Mouse (Mus musculus): ENCODE measurements around the gene Arntl. TPM values are rescaled to one million over a fixed set of nuclear protein-coding genes. Genes with fewer than 3 reads are reported as not detected.

The Arntl gene
- polyA plus RNA-seq, 1 experiment from 2014 or later: 13.4 TPM

DNA sequence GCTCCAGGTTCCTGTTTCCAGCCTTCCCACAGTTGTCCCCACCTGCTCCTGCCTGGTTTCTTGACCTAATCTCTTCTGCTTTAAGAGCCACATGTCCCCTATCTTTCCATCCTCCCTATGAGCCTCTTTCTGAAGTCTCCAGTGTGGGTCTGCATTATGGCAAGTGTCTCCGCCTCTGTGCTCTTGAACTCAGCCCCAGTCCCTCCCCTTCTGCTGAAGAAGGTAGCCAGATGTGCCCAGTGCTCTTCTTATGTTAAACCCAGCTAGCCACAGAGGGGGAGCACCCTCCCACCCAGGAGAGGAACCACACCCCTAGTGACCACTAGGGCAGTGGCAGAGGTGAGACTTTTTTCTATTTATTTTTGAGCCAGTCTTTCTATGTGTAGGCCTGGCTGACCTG is 56.7 kb downstream of the Arntl start:
- Histone ChIP-seq H3K9ac (replicated peaks; ENCODE audit: low read depth) (no peak overlapping the region), H3K4me1 (ENCODE audit: insufficient read depth, low read depth, low read length) (no peaks in the 10 kb centered on the region), H3K36me3 (ENCODE audit: insufficient read depth, low read length) (no peaks in the 10 kb centered on the region), H3K27ac (ENCODE audit: low read length) (no peak overlapping the region), H3K9me3 (ENCODE audit: low read length) (no peaks in the 10 kb centered on the region), H3K4me3 (ENCODE audit: low read depth, low read length) (no peak overlapping the region), H3K4me2 (replicated peaks; ENCODE audit: low read depth, low read length) (no peak overlapping the region), H3K27me3 (replicated peaks; ENCODE audit: insufficient read depth, low read length) (no peaks in the 10 kb centered on the region)
- ATAC-seq: no peak
- TF ChIP-seq EP300 (IDR thresholded peaks at IDR 0.05) (no peak), CTCF (IDR thresholded peaks at IDR 0.05) (no peak)
- WGBS: 87% methylated on average over 1 of the region's 1 CpGs
- no peak for DNase-seq (ENCODE audit: low spot score)

DNA sequence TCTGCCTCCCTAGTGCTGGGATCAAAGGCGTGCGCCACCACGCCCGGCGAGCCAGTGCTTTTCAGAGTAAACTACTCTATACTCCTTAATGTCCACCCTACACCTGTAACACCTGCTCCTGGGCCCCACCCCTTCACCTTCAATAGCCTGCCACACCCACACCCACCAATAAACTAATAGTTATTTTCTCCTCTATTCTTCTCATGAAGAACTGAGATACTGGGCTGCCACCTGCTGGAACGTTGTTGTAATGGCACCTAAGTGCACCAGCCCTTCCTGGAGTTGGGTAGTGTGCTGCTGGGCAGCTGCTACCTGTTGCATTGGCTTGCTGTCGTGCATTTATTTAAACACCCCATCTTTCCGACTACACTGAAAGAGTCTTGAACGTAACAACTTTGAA is 61.0 kb downstream of the Arntl start:
- H3K9me3 ChIP-seq (ENCODE audit: low read length): no peaks in the 10 kb centered on the region
- WGBS: 76% methylated on average over 9 of the region's 9 CpGs
- H3K4me1 ChIP-seq (ENCODE audit: insufficient read depth, low read depth, low read length): no peaks in the 10 kb centered on the region
- no peak overlapping the region for H3K4me2 ChIP-seq (replicated peaks; ENCODE audit: low read depth, low read length)
- no peak overlapping the region for H3K9ac ChIP-seq (replicated peaks; ENCODE audit: low read depth)
- ATAC-seq: peak; percentile 32
- no peaks in the 10 kb centered on the region for H3K27me3 ChIP-seq (replicated peaks; ENCODE audit: insufficient read depth, low read length)
- DNase-seq (ENCODE audit: low spot score): peak; percentile 58
- no peak overlapping the region for H3K4me3 ChIP-seq (ENCODE audit: low read depth, low read length)
- H3K36me3 ChIP-seq (ENCODE audit: insufficient read depth, low read length): no peaks in the 10 kb centered on the region
- H3K27ac ChIP-seq (ENCODE audit: low read length): no peak overlapping the region
- TF ChIP-seq CTCF (IDR thresholded peaks at IDR 0.05): peak; percentile 88
- TF ChIP-seq EP300 (IDR thresholded peaks at IDR 0.05): no peak

DNA sequence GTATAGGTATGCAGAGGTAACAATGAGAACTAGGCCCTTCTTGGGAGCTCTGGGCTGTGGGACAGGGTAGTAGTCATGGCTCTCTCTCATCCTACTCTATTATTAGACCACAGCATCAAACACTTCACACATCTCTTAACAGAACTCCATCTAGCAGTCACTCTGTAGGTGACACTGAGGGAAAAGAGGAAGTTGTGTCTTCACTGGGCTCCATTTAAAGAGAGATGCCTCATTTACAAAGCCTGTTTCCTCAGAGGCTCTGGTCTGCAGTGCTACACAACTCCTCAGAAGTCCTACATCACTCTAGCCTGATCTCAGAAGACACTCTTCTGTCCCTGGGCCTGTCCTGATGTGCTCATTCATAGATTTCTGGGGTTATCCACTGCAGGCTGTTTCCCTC is 61.8 kb downstream of the Arntl start:
- DNase-seq (ENCODE audit: low spot score) (no peak), ATAC-seq (no peak)
- H3K9me3 ChIP-seq (ENCODE audit: low read length): no peaks in the 10 kb centered on the region
- H3K36me3 ChIP-seq (ENCODE audit: insufficient read depth, low read length): no peaks in the 10 kb centered on the region
- no peaks in the 10 kb centered on the region for H3K27me3 ChIP-seq (replicated peaks; ENCODE audit: insufficient read depth, low read length)
- H3K9ac ChIP-seq (replicated peaks; ENCODE audit: low read depth): no peak overlapping the region
- TF ChIP-seq EP300 (IDR thresholded peaks at IDR 0.05) (no peak), CTCF (IDR thresholded peaks at IDR 0.05) (no peak)
- H3K4me3 ChIP-seq (ENCODE audit: low read depth, low read length): no peak overlapping the region
- H3K27ac ChIP-seq (ENCODE audit: low read length): no peak overlapping the region
- no peaks in the 10 kb centered on the region for H3K4me1 ChIP-seq (ENCODE audit: insufficient read depth, low read depth, low read length)
- no peak overlapping the region for H3K4me2 ChIP-seq (replicated peaks; ENCODE audit: low read depth, low read length)

DNA sequence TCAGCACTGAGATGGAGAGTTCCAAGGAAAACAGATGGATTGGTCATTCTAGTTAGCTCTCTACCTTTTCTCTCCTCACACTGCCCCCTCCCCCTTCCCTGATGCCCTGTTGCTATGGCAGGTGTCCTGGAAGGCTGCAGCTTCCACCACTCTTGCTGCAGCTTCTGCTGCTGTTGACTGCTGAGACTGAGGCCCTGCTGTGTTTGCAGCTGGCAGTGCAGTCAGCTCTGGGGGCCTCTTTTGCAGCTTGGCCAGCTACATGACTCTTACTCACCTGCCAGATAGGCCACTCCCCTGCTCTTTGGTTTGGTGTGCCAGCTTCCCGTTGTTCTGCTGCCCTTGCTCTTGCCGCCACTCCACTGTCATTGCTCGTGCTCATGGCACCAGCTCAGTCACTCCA is 62.7 kb downstream of the Arntl start:
- no peaks in the 10 kb centered on the region for H3K4me1 ChIP-seq (ENCODE audit: insufficient read depth, low read depth, low read length)
- DNase-seq (ENCODE audit: low spot score) (no peak), ATAC-seq (no peak)
- no peaks in the 10 kb centered on the region for H3K27me3 ChIP-seq (replicated peaks; ENCODE audit: insufficient read depth, low read length)
- TF ChIP-seq EP300 (IDR thresholded peaks at IDR 0.05) (no peak), CTCF (IDR thresholded peaks at IDR 0.05) (no peak)
- H3K36me3 ChIP-seq (ENCODE audit: insufficient read depth, low read length): no peaks in the 10 kb centered on the region
- WGBS: 46% methylated on average over 3 of the region's 3 CpGs
- no peak overlapping the region for H3K9ac ChIP-seq (replicated peaks; ENCODE audit: low read depth)
- H3K4me3 ChIP-seq (ENCODE audit: low read depth, low read length): no peak overlapping the region
- no peak overlapping the region for H3K27ac ChIP-seq (ENCODE audit: low read length)
- H3K9me3 ChIP-seq (ENCODE audit: low read length): no peaks in the 10 kb centered on the region
- no peak overlapping the region for H3K4me2 ChIP-seq (replicated peaks; ENCODE audit: low read depth, low read length)

DNA sequence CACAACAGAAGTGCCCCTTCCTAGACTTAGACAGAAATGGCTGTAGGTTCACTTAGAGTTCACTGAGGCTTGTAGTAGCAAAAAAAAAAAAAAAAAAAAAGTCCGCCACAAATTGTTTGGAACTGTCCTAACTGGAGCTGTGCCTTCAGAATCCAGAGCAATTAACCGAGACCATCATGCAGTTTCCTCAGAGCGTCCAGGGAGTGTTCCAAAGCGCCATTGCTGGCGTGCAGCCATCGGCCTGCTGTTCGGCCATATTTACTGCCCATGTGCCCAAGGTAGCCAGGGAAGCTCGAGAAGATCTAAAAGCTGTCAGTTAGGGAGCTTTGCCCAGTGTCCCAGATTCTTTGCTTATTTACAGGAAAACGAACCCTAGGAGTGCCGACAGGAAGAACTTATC is 63.3 kb downstream of the Arntl start:
- Histone ChIP-seq H3K9me3 (ENCODE audit: low read length) (no peaks in the 10 kb centered on the region), H3K4me1 (ENCODE audit: insufficient read depth, low read depth, low read length) (no peaks in the 10 kb centered on the region), H3K4me2 (replicated peaks; ENCODE audit: low read depth, low read length) (no peak overlapping the region), H3K27me3 (replicated peaks; ENCODE audit: insufficient read depth, low read length) (no peaks in the 10 kb centered on the region), H3K27ac (ENCODE audit: low read length) (no peak overlapping the region), H3K9ac (replicated peaks; ENCODE audit: low read depth) (no peak overlapping the region), H3K4me3 (ENCODE audit: low read depth, low read length) (no peak overlapping the region), H3K36me3 (ENCODE audit: insufficient read depth, low read length) (no peaks in the 10 kb centered on the region)
- ATAC-seq: peak; percentile 46
- TF ChIP-seq CTCF (IDR thresholded peaks at IDR 0.05) (no peak), EP300 (IDR thresholded peaks at IDR 0.05) (no peak)
- DNase-seq (ENCODE audit: low spot score): peak; percentile 42
- 55% methylated on average over 10 of the region's 10 CpGs for WGBS

DNA sequence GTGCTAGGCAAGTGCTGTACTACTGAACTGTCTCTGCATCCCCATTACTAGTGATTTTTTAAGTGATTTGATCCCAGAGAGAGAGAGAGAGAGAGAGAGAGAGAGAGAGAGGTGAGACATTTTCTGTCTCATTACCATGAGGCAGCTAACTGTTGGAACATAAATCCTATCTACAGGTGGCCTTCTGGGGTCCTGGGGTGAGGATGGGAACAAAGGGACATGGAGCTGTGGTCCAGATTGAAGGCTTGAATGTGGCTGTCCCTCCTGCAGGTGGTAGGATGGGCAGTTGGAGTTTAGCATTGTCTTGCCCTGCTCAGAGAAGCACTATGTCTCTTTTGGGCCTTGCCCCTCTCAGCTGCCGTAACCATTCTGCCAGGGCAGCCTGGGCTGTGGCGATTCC is 63.7 kb downstream of the Arntl start:
- 86% methylated on average over 2 of the region's 2 CpGs for WGBS

DNA sequence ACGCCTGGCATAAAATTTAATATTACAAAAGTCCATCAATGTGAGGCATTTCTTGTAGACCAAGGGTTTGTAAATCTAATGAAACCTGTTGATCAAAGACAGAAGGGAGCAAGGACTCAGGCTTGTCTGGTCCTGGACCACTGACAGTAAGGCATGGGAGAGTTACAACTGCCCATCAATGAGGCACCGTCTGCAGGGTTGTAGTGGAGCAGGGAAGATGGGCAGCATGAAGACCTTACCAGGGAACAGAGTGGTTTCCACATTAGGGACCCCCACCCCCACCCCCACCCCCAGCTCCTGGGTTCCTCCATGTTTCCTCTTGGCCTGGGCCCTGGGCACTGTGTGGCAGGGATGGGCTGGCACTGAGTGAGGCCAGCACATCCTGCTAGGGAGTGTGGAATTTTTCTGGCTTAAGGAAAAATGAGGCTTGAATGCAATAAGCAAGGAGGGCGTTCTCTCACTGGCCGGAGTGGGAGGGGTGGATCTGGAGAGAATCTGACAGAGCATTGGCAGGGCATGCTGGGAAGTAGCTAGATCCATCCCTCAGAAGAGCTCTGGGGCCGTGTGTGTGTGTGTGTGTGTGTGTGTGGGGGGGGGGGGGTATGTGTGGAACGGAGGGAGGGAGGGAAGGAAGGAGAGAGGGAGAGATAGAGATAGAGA is 65.2 kb downstream of the Arntl start:
- 74% methylated on average over 5 of the region's 6 CpGs for WGBS
- Histone ChIP-seq H3K4me2 (replicated peaks; ENCODE audit: low read depth, low read length) (no peak overlapping the region), H3K27ac (ENCODE audit: low read length) (no peak overlapping the region), H3K9me3 (ENCODE audit: low read length) (no peaks in the 10 kb centered on the region), H3K4me3 (ENCODE audit: low read depth, low read length) (no peak overlapping the region), H3K9ac (replicated peaks; ENCODE audit: low read depth) (no peak overlapping the region), H3K4me1 (ENCODE audit: insufficient read depth, low read depth, low read length) (no peaks in the 10 kb centered on the region), H3K36me3 (ENCODE audit: insufficient read depth, low read length) (no peaks in the 10 kb centered on the region), H3K27me3 (replicated peaks; ENCODE audit: insufficient read depth, low read length) (no peaks in the 10 kb centered on the region)
- DNase-seq (ENCODE audit: low spot score): no peak
- TF ChIP-seq CTCF (IDR thresholded peaks at IDR 0.05): no peak
- no peak for TF ChIP-seq EP300 (IDR thresholded peaks at IDR 0.05)
- ATAC-seq: 0 out of 2 replicates have a peak, but pooled peaks have one; percentile 10

More for the DNA sequence above, 63.7 kb downstream of the Arntl start:
- Histone ChIP-seq H3K27me3 (replicated peaks; ENCODE audit: insufficient read depth, low read length) (no peaks in the 10 kb centered on the region), H3K27ac (ENCODE audit: low read length) (no peak overlapping the region), H3K36me3 (ENCODE audit: insufficient read depth, low read length) (no peaks in the 10 kb centered on the region), H3K9me3 (ENCODE audit: low read length) (no peaks in the 10 kb centered on the region), H3K9ac (replicated peaks; ENCODE audit: low read depth) (no peak overlapping the region), H3K4me3 (ENCODE audit: low read depth, low read length) (no peak overlapping the region), H3K4me2 (replicated peaks; ENCODE audit: low read depth, low read length) (no peak overlapping the region), H3K4me1 (ENCODE audit: insufficient read depth, low read depth, low read length) (no peaks in the 10 kb centered on the region)
- ATAC-seq (no peak), DNase-seq (ENCODE audit: low spot score) (no peak)
- TF ChIP-seq EP300 (IDR thresholded peaks at IDR 0.05) (no peak), CTCF (IDR thresholded peaks at IDR 0.05) (no peak)
